Mouse (Mus musculus): ENCODE measurements at regions not wholly inside any gene's neighbourhood (a gene's known extent, or its start where the extent isn't known, plus 50 kb on each side); places are given as distances from the start of the nearest gene placed in this dataset.

DNA sequence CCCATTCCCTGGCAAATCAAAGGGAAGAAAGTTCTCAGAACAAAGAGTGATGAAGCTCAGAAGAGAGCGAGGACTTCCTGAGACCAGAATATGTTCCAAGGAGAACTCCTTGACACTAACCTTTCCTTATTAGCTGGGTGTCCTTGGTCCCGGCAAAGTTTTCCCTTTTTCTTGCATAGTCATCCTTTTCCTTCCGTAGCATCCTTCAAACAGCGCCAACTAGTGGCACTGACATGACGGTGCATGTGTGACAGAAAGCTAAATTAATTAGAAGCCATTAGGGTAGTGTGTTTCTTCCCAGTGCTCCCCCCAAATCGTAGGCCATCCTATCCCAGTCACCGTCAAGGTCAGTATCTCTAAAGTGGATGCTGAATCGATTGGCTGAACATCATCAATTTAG is 100.5 kb upstream of the Cand1 start:
- TF ChIP-seq POLR2A (IDR thresholded peaks at IDR 0.05; ENCODE audit: borderline replicate concordance, extremely low read depth, low read depth, low read length), result no peak
- TF ChIP-seq CTCF (IDR thresholded peaks at IDR 0.05; ENCODE audit: insufficient read depth, low read length), result no peak

Measured in lung, adult 2 months (tissue).